Mouse (Mus musculus) ZHBTc4 (cell line): ENCODE data around the gene Gsta1.
"Not testable (repeated sequence)": the region's sequence is repeated elsewhere in the genome, so short reads cannot be mapped to it uniquely, and the experiment has no call there.

Experiments
- DNase-seq: peaks from one replicate; pipeline ENCODE4 v3.0.0-alpha.2; 2011; ENCODE audit warnings: low read depth, low spot score

Gene Gsta1

DNA sequence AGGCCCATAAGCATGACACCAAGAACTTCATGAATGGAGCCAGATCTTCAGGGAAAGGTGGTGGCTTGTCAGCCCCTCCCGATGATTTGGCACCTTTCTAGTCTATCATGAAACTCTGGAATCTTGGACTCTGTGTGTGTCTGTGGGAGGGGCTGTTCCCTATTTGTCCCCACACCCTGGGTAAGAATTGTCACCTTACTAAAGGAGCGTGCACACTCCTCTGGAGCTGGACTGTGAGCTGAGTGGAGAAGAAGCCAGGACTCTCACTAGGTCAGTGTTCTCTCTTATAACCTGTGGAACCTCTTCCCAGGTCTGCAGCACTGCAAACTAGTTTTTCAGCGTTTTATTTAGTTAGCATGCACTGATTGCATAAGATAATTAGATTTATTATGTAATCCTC lies at the start of gene Gsta1:
Gene Gsta1 (plus strand): TSS at position 196 of the 400 bp plus-strand sequence.
- not testable (repeated sequence) for DNase-seq

DNA sequence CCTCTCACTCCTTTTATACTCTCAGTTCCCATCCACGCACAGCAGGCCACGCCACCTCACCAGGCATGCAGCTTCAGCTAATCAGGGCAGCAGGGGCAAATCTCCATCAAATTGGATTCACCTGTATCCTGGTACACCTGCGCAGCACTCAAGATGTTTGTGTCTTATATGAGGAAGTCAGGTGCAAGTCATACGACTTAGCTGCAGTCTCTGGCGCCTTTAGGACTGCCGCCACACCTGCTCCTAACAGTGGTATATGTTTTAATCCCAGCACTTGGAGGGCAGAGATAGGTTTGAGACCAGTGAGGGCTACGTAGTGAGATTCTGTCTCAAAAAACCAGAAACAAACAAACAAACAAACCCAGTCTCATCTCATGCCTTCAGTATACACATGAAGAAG lies 48.0 kb upstream of the Gsta1 start, which contains the start of gene Gsta4:
Gene Gsta4 (plus strand): TSS at position 301 of the 400 bp plus-strand sequence.
- DNase-seq, result not testable (repeated sequence)

DNA sequence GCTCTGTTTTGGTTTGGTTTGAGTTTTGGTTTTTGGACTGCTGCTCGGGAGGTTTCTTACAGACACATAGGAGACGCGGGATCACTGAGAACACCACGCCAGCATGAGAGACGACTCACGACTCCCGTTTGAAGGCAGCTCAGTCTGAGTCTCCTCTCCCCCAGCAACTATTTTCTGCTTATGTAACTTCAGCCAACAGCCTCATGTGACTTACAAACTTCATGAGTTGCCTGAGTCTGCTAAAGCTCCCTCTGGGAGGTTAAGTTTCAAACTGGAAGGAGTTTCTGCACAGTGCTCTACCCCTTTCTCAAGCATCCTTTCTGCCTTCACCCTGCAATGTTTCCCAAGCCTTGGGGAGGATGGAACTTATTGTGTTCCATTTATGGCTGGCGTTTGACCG lies 44.8 kb upstream of the Gsta1 start:
- DNase-seq, result no peak

DNA sequence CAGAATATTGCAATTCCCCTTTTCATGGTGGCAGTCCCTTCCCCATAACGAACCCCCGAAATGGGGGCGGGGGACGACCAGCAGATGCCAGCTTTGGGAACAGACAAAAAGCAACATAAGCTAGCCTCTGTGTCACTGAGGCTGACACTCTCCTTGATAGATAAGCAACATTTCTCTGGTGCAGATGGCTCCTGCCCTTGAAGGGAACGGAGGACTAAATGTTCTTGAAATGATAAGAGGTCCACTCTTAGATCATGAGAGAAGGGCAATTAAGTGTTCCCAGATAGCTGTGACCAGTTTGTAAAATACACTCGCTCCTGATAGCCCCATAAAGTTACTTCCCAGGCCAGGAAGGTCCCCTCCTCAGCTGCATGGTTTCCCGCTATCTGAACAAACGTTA lies 41.5 kb upstream of the Gsta1 start:
- DNase-seq, result no peak

DNA sequence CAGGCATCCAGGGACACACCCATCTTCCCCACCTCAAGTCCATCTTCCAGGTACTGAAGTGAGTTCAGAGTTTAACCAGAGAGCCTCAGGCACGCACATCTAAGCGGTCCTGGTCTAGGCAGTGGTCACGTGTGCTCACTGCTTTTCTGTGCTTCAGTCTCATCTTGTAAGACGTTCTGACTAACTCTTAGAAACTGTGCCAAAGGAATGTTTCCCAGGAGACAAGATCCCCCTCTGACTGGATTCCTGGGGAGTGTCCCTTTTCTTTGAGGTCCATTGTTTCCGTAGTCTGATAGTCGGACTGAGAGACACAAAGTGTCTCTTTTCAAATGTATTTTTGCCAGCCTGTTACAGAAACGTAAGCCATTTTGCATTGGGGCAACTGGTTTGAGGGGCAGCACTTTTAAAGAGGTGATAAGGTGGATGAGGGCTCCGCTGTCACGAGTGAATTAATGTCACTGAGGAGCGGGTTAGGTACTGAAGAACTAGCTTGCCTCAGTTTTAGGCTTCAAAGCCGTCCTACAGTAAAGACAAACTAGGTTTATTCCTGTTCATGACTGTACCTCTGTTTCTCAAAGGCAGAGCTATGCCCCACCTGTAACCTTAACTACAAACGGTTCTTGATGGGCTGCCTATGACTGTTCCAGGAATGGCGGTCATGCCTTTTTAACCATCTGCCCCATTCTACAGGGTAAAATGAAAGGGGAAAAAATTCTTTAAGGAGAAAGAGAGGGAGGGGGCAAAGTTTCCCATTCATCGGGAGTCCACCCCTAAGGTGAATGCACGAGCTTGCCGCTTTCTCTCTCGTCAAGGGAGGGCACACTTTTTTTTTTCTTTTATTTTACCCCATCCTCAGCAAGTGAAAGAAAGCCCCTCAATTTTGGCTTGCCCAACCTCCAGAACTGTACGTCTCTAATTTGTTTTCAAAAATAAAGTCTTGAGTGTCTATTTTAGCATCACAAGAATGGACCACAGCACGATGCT lies 39.5 kb upstream of the Gsta1 start:
- peak; percentile 97 for DNase-seq

DNA sequence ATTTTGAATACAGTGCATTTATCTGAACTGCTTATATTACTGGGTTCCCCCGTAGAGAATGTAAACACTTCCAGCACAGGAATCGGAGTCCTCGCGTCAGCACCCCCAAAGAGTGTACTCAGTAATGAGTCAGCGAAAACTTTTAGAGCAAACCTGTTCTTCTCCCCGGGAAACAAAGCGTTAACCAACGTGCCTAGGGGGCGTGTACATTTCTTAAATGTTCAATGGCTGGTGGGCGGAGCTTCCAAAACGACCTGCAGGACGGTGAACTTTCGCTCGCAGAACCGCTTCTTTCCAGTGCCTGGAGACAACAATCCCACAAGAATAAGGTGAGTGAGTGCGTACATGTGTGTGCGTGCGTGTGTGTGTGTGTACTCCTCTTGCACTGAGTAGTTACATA lies 38.7 kb upstream of the Gsta1 start:
- DNase-seq, result peak; percentile 99

DNA sequence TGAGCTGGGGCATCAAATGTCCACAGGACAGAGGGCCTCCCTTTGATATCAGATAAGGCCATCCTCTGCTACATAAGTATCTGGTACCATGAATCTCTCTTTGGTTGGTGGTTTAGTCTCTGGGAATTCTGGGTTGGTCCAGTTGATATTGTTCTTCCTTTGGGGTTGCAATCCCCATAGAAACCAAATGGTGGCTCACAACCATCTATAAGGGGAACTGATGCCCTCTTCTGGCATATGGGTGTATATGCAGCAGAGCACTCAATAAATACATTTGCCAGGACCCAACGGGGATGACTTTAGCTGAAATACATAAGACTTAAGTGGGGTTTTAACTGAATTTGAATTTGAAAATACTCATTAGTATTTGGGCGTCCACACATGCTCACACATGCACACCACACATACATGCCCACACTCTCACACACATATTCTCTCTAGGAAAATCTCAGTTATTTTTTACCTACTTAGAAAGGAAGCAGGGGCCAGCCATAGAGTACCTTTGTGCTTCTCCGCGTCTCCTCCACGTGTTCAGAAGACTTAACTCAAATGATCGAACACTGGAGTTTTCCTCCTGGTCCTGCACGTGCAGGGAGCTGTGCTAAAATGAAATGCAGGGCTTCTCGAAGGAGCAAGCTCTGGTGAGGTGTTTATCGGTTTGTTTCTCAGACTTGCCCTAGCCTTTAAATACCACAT lies 36.4 kb upstream of the Gsta1 start:
- DNase-seq, result peak; percentile 91

DNA sequence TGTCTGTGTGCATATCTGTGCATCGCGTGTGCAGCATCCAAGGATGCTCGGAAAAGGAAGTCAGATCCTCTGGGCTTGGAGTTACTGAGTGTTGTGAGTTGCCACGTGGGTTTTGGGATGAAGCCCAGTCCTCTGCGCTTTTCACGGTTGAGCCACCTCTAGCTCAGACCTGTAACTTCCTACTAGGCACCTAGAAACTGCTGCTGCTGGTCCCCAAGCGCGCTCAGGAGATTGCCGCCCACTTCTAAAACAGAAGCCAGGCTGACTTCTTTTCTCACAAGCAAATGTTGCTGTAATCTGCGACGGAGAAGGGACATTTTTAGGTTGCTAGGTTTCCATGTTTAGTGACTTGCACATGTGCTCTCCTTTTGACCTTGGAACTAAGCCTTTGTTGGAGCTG lies 35.4 kb upstream of the Gsta1 start:
- peak; percentile 36 for DNase-seq

DNA sequence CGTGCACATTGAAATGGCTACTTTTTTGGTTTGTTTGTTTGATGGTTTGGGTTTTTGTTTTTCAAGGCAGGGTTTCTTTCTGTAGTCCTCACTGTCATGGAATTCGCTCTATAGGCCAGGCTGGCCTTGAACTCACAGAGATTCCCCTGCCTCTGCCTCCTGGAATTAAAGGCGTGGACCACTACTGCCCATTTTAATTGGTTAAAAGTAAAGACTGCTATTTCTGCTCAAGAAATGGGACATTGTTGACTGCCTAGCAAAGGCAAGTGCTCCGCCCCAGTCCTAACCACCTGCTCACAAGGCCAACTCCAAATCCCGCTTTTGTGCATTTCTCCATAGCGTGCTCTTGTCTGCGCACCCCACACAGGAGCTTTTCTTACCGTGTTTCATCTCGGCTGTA lies 32.7 kb upstream of the Gsta1 start:
- peak; percentile 66 for DNase-seq

DNA sequence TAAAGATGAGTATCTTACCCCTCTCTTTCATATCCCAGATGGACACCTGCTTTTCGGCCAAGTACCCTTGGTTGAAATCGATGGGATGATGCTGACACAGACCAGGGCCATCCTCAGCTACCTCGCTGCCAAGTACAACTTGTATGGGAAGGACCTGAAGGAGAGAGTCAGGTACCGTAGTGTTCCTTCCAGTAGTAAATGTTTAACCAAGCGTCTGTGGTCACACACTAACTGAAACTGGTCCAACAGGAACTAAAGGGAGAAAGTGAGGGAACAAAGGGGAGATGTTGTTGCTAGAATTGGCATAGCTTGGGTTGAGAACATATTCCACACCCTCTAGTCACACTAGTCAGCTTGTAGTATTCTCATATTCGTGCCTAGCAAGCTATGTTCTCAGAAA lies 26.3 kb upstream of the Gsta1 start:
- no peak for DNase-seq

DNA sequence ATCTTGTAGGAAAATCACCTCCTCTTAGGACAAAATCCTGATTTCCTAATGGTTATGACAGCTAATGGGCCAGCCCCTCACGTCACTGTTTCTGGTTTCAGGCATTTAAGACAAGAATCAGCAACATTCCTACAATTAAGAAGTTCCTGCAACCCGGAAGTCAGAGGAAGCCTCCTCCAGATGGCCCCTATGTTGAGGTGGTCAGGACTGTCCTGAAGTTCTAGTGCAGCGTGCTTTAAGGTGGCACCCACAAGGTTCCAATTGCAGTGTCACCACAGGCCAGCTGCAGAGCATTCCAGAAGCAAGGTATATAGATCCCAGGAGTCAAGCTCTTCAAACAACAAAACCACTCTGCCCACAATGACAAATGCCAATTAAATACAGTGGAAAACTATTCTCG lies 21.5 kb upstream of the Gsta1 start:
- no peak for DNase-seq

DNA sequence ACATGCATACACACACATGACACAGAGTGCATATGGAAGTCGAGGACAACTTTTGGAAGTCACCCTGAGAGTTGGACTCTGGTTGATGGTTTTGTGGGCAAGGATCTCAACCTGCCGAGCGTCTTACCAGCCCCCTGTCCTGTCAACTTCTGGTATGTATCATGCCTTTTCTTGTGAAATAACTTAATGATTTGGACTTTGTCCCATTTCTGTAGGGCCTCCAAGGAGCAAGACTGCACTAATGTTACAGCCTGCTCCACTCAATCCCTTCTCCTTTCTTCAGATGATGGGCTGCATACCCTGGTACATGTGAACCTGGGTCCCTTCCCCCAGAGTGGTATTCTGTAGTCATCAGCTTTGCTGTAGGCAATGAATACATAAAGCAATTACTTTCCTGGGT lies 20.4 kb upstream of the Gsta1 start:
- no peak for DNase-seq

DNA sequence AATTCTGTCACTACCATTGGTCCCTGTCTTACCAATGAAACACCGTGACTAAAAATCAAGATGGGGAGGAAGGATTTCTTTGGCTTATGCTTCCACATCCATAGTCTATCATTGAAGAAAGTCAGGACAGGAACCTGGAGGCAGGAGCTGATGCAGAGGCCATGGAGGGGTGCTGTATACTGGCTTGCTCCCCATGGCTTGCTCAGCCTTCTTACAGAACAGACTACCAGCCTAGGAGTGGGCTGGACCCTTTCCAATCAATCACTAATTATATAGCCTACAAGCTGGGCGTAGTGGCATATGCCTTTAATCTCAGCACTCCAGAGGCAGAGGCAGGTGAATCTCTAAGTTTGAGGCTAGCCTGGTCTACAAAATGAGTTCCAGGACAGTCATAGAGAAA lies 19.6 kb upstream of the Gsta1 start:
- no peak for DNase-seq

DNA sequence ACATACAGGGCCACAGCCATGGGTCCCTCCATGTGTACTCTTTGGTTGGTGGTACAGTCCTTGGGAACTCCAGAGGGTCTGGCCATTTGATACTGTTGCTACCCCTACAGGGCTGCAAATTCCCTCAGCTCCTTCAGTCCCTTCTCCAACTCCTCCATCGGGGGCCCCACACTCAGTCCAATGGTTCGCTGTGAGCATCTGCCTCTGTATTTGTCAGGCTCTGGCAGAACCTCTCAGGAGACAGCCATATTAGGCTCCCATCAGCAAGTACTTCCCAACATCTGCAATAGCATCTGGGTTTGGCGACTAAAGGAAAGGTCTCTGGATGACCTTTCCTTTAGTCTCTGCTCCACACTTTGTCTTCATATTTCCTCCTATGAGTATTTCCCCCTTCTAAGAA lies 18.9 kb upstream of the Gsta1 start:
- no peak for DNase-seq

DNA sequence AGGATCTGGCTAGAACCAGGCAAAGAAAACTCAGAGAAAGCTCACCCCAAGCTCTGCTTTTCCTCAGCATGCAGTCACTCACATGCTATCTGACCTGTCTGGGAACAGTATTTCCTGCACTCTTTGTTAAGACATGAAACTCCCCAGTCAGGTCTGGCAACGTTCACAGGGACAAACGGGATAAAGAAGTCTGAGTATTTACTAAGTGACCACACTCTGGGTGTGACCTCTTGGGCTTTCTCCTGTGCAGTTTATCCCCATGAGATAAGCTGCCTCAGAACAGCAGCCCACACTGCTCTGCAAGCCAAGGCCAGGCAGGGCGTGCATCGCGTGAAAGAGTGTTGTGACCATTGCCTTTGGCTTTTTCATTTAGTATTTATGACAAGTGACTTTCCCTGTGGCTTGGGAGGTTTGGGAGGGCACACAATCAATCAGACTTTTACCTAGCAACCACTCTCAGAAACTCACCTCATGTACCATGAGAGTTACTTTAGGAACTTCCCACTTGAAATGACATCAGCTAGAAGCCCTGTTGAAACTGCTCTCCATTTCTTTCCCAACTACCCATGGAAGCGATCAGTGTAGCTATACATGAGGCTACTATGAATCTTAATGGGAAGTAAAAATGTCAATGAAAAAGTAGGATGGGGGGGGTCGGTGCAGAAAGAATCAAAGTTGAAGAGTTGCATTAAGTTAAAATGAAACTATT lies 18.0 kb upstream of the Gsta1 start:
- DNase-seq, result no peak

DNA sequence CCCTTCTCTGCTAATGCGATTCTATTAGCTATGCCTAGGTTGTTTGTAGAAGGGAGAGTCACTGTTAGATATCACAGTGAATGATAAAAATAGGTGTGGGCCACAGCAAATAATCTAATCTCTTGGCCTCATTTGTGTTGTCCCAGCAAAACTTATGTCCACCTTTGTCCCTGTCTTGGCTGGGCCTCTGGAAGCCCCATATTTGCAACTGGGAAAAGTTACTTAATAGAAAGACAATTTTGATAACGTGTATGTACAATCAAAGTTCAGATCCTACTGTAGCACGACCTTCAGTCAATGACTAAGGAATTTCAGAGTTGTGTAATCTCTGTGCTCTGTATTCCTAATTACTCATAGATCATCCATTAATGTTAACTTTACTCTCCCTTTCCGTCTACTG lies 13.4 kb upstream of the Gsta1 start:
- no peak for DNase-seq

DNA sequence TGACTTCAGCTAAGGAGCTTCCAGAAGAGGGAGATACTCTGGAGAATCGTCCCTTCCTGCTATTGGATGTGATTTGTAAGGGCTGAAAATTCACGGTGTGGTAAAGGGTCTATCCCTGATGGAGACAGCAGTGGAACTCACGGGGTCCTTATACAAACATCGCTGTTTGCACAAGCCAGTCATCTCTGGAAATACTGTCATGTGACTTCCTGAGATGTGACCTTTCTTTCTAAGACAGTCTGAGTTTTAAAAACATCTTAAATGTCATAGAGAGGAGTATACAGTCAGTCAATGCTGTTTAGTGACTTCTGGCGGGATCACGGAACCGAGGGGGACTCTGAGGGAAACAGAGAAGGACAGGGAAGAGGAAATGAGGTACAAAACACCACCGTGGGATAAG lies 7.8 kb upstream of the Gsta1 start:
- no peak for DNase-seq

DNA sequence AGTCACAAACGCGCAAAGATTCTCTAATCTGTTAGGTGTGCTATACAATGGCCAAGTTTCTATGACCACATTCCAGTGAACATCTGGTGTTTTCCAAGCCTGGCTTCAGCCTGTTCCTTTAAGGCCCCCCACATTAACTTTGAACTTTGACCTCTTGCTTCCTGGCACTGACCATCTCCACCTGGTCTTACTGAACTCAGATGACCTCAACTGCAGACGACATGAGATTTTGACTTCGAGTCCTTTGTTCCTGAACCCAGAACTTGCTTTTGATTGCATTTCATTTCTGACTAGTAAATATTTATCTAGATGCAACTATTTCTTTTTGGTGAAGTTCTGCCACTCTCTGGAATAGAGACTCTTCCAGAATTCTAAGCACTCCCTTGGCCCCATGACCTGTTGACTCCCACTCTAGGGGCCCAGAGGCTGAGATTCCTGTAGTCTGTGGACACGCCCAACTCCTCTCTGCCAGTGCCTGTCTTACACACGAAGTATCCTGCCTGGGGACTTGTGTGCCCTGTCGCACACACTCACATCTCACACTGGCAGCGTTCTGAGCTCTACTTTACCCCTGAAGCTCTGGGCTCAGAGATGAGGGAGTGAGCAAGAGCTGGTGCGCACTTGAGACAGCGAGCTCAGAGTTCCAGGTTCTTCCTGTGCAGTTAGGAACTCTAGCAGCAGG lies 7.1 kb upstream of the Gsta1 start:
- DNase-seq, result peak; percentile 37

DNA sequence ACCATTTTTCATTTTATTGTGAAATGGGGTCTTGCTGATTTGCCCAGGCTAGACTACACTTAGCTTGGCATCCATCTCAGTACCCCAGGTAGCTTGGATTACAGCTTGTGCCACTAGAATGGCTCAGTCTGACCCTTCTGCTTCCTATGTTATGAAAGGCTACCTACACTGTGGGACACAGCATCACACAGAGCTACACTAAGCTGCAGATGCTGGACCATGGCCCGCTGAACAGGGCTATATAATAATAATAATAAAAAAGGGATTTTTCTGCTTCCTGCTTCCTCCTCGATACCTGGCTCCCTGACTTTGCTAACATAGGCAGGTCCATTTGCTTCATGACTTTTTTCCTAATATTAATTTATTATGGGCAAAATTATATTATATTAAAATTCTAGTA lies 6.0 kb upstream of the Gsta1 start:
- DNase-seq, result no peak

DNA sequence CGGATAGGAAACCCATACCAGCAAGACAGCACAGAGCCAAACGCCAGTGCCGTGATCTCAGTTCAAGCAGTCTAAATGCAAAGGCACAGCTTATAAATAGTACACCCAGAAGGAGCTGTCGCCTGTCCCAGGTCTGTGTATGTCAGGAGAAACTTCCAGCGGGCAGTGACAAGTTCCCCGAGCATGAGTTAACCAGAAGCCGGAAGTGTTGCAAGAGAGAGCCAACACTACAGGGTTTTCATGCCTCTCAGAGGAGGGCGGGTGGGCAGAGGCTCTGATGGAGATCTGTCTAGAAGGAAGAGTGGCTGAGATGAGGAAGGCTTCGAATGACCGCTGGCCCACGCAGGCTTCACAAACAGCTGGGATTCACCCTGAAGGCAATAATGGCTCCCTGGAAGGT lies 5.2 kb upstream of the Gsta1 start:
- peak; percentile 21 for DNase-seq

DNA sequence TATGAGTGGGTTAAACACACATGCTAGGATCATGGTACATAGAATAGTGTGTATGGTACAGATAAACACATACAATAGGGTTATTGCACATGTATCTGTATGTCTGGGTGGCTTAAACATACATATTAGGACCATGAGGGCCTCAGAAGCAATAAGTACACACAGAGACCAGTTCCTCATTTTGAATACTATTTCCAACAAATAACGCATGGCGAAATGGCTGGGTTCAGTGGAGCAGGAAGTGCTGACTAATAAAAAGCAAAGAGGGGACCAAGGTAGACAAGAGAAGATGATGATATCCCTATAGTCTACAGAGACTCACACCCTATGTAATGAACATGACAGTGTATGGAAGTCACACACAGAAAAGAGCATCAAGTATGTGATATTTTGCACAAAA lies 2.3 kb upstream of the Gsta1 start:
- no peak for DNase-seq

DNA sequence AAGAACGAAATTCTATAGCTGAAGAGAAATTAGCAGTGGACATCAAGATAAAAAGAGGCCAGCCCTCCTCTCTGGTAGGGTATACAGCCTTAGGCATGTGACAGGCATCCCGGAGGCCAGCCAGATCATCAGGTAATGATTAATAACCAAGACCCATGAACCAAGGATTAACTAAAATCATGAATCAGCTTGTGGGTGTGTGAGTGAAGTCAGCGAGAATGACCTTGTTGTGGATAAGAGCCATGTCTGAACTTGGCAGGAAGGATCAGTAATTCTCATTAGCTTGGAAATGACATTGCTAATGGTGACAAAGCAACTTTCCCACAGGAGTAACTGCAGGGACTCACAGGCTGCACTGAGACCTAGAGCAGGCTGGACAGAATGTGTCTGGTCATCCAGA lies 798 bp upstream of the Gsta1 start:
- DNase-seq, result not testable (repeated sequence)
